Mouse (Mus musculus) hindbrain, postnatal 0 days (tissue): ENCODE data around the gene Them7. TPM values are rescaled to one million over a fixed set of nuclear protein-coding genes. Genes with fewer than 3 reads are reported as not detected.

Source experiments
- ATAC-seq: fragments of 200-750 bp; cut with Nextera tagmentation; 2 replicates; pipeline ENCODE4 v1.8.0; 2017; ENCODE audit warnings: mild to moderate bottlenecking, moderate TSS enrichment, moderate library complexity
- DNase-seq: peaks from one replicate; pipeline ENCODE4 v3.0.0-alpha.2; 2015; ENCODE audit warnings: low spot score
- H3K27ac ChIP-seq: fragments of 300-500 bp; sonication (generic); 2 replicates; pipeline ENCODE4 v1.5.1; 2014; ENCODE audit warnings: mild to moderate bottlenecking
- H3K27me3 ChIP-seq: fragments of 300-500 bp; sonication (generic); 2 replicates; pipeline ENCODE4 v1.6.1; 2014; ENCODE audit warnings: low read length, mixed read lengths; ENCODE audit not compliant: insufficient read depth
- H3K36me3 ChIP-seq: fragments of 300-500 bp; sonication (generic); 2 replicates; pipeline ENCODE4 v1.6.1; 2014; ENCODE audit warnings: low read length, mixed read lengths; ENCODE audit not compliant: insufficient read depth
- H3K4me1 ChIP-seq: fragments of 300-500 bp; sonication (generic); 2 replicates; pipeline ENCODE4 v1.6.1; 2014; ENCODE audit warnings: antibody characterized with exemption, low read length, mixed read lengths; ENCODE audit not compliant: insufficient read depth
- H3K4me2 ChIP-seq: fragments of 300-500 bp; sonication (generic); 2 replicates; pipeline ENCODE4 v1.6.1; 2014; ENCODE audit warnings: low read depth, mild to moderate bottlenecking, low read length, moderate library complexity, mixed read lengths
- H3K4me3 ChIP-seq: fragments of 300-500 bp; sonication (generic); 2 replicates; pipeline ENCODE4 v1.5.1; 2014; ENCODE audit warnings: low read length
- H3K9ac ChIP-seq: fragments of 300-500 bp; sonication (generic); replicated peaks from 2 replicates; pipeline ENCODE4 v1.6.1; 2014; ENCODE audit warnings: mild to moderate bottlenecking, low read length, moderate library complexity, mixed read lengths
- H3K9me3 ChIP-seq: fragments of 300-500 bp; sonication (generic); 2 replicates; pipeline ENCODE4 v1.6.1; 2016; ENCODE audit warnings: low read length, mixed read lengths
- CTCF ChIP-seq: IDR thresholded peaks from 2 replicates; pipeline ENCODE4 v1.5.1; 2016; ENCODE audit warnings: antibody characterized with exemption, control low read depth, low read depth
- WGBS: fragments of 180-500 bp; shearing (Covaris S2); extraction: QIAGEN DNeasy Blood & Tissue Kit; methylation state at CpG from one replicate; pipeline ENCODE4 v1.1.7; 2014; 5-methylcytosine and 5-hydroxymethylcytosine counted together
- polyA plus RNA-seq: library from polyadenylated mRNA; unstranded; fragments of >200 nt; fragmentation: Nextera tagmentation; extraction: Ambion mirVana; gene quantifications from 2 replicates; pipeline ENCODE4 v1.2.1, GENCODE M21; 2015
- total RNA-seq: library from RNA; depleted of rRNA; stranded (reverse); fragments of >200 nt; gene quantifications from 2 replicates; pipeline ENCODE4 v1.2.3, GENCODE M21; 2014

Them7 gene
- total and polyA plus RNA-seq, 2 experiments from 2014 or later: 0.15 TPM; not detected in 1

DNA sequence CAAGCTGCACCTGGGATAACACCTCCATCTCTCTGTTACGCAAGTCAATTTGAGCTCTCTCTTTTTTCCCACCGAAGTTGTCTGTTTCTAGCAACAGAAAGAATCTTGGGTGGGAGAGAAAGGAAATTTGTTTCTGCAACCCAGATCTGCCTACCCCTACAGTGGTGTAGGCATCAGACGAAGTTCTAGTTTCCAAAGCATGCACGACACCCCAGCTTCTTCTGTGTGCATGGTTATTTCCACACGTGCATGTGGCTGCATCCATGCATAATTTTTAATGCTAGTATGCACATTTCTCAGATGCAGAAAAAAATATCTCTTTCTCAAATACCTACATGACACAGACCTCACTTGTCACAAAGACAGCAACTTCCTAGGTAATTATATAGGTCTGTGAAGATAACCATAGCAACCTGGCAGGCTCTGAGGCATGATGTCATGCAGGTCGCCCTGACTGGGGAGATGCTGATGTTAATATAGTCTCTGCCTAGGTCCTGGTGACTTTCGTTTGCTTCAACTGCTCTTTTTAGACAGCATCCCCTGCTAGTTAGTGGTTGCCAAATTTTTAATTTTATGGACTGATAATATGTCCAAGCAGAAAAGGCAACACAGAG, 192.0 kb downstream of the Them7 start:
- DNase-seq (peak; percentile 59), ATAC-seq (peak; percentile 72)
- no peak overlapping the region for H3K27ac ChIP-seq
- H3K4me1 ChIP-seq: 0 out of 2 replicates have a peak, but pooled peaks cover 10% of the 10 kb centered on the region
- no peaks in the 10 kb centered on the region for H3K36me3 ChIP-seq
- no peak for TF ChIP-seq CTCF
- no peaks in the 10 kb centered on the region for H3K27me3 ChIP-seq
- no peak overlapping the region for H3K4me2 ChIP-seq
- 43% methylated on average over 7 of the region's 7 CpGs for WGBS
- no peak overlapping the region for H3K4me3 ChIP-seq
- no peak overlapping the region for H3K9ac ChIP-seq
- no peaks in the 10 kb centered on the region for H3K9me3 ChIP-seq

DNA sequence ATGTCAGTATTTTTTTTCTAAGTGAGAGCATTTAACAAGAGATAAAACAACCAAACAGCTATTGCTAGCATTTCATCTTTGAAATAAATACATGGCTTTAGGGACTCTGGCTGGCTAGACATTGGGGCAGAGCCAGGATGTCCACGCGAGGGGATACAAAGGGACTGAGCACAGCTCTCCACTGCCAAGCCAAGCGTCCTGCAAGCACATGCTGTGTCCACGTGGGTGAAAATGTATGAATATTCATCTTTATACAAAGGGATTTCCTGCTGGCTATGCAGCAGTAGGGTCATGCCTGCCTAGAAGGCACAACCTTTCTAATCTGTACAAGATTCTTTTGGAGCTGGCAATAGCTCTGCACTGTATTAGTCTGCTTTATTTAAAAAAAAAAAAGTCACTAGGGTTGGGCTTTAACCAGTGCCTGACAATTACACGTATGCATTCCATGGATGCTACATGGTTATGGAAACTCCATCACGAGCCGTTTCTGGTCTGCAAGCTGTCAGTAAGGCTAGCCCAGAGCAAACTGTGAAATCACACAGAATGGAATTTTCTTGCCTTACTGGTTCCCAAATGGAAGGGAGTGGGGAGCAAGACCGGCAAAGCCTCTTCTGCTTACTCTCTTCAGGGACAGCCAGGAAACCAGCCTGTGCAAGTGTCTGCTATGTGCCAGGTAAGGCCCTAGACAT, 192.7 kb downstream of the Them7 start:
- Histone ChIP-seq H3K27ac (no peak overlapping the region), H3K9me3 (no peaks in the 10 kb centered on the region), H3K4me1 (0 out of 2 replicates have a peak, but pooled peaks cover 10% of the 10 kb centered on the region), H3K9ac (no peak overlapping the region), H3K36me3 (no peaks in the 10 kb centered on the region), H3K4me3 (no peak overlapping the region), H3K4me2 (no peak overlapping the region), H3K27me3 (no peaks in the 10 kb centered on the region)
- no peak for TF ChIP-seq CTCF
- peak; percentile 75 for ATAC-seq
- 16% methylated on average over 8 of the region's 8 CpGs for WGBS
- peak; percentile 73 for DNase-seq

GRCm38 (mm10) chr2:105417663-105418062, 193.5 kb downstream of the Them7 start:
- Histone ChIP-seq H3K27me3 (no peaks in the 10 kb centered on the region), H3K9ac (no peak overlapping the region), H3K4me3 (no peak overlapping the region), H3K36me3 (no peaks in the 10 kb centered on the region), H3K4me2 (no peak overlapping the region), H3K4me1 (0 out of 2 replicates have a peak, but pooled peaks cover 10% of the 10 kb centered on the region), H3K9me3 (no peaks in the 10 kb centered on the region), H3K27ac (no peak overlapping the region)
- 71% methylated on average over 5 of the region's 5 CpGs for WGBS
- TF ChIP-seq CTCF: no peak
- DNase-seq: no peak
- no peak for ATAC-seq

- 88% methylated on average over 12 of the region's 12 CpGs for WGBS
Measured at GRCm38 (mm10) chr2:105418629-105419227, 194.6 kb downstream of the Them7 start.

GRCm38 (mm10) chr2:105427447-105427846, 203.3 kb downstream of the Them7 start:
- DNase-seq: no peak
- H3K4me2 ChIP-seq: no peak overlapping the region
- no peaks in the 10 kb centered on the region for H3K4me1 ChIP-seq
- H3K9me3 ChIP-seq: 0 out of 2 replicates have a peak, but pooled peaks cover 2% of the 10 kb centered on the region
- 80% methylated on average over 8 of the region's 8 CpGs for whole genome bisulfite sequencing
- no peak for TF ChIP-seq CTCF
- H3K9ac ChIP-seq: no peak overlapping the region
- H3K36me3 ChIP-seq: no peaks in the 10 kb centered on the region
- H3K27me3 ChIP-seq: no peaks in the 10 kb centered on the region
- H3K27ac ChIP-seq: no peak overlapping the region
- ATAC-seq: no peak
- H3K4me3 ChIP-seq: no peak overlapping the region

More at GRCm38 (mm10) chr2:105418629-105419227, 194.6 kb downstream of the Them7 start:
- H3K4me3 ChIP-seq: no peak overlapping the region
- TF ChIP-seq CTCF: no peak
- ATAC-seq (no peak), DNase-seq (no peak)
- H3K9ac ChIP-seq: no peak overlapping the region
- H3K4me1 ChIP-seq: 0 out of 2 replicates have a peak, but pooled peaks cover 10% of the 10 kb centered on the region
- H3K36me3 ChIP-seq: no peaks in the 10 kb centered on the region
- H3K27me3 ChIP-seq: no peaks in the 10 kb centered on the region
- no peak overlapping the region for H3K27ac ChIP-seq
- H3K4me2 ChIP-seq: no peak overlapping the region
- no peaks in the 10 kb centered on the region for H3K9me3 ChIP-seq

DNA sequence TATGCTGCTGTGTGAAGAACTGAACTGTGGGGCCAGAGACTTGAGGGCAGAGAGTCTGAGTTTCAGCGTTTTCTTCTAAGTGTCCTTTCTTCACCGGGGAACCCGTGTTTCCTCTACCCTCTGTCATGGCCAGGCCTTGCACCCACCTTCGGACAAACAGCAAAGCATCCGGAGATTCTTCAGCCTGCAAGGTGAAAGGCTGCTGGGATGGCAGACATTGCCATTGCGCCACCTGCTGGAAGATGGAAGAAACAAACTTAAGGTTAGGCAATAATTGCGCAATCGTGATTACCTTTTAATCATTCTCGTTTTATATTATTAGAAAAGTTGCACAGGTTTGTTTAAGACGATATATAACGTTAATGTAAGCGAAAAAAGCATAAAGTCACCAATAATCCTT, 203.9 kb downstream of the Them7 start:
- Histone ChIP-seq H3K9me3 (0 out of 2 replicates have a peak, but pooled peaks cover 2% of the 10 kb centered on the region), H3K36me3 (no peaks in the 10 kb centered on the region), H3K4me2 (no peak overlapping the region), H3K4me1 (0 out of 2 replicates have a peak, but pooled peaks cover 2% of the 10 kb centered on the region), H3K9ac (no peak overlapping the region), H3K27me3 (no peaks in the 10 kb centered on the region), H3K27ac (no peak overlapping the region), H3K4me3 (no peak overlapping the region)
- peak; percentile 52; the same call in 1 of the 2 replicates for ATAC-seq
- WGBS: 2% methylated on average over 12 of the region's 12 CpGs
- TF ChIP-seq CTCF: peak; percentile 93
- DNase-seq: peak; percentile 88
